Mouse (Mus musculus) kidney, postnatal 14 days (tissue): ENCODE measurements around the gene Rbfox1.
A peak's percentile ranks its signal among the peaks of the same experiment; 100 is the strongest.

Experiments used
- DNase-seq: peaks from one replicate; pipeline ENCODE4 v3.0.0; 2022; ENCODE audit warnings: mixed read lengths

Gene Rbfox1

DNA sequence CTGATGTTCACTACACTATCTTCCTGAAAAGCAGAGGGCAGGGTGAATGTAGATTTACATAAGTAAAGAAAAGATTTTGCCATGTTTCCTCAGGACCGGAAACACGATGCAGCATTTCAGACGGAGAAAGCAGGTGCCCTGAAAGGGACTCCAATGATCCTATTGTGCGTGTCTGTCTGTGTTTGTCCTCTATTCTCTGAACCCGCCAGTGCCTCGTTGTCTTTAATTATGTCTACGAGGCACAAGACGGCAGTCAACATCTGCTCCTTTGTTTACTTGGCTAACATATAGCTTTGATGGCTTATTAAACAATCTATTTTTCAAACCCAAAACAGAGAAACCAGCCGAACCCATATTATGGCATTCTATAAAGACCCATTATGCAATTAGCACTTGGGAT lies 1167.3 kb downstream of the Rbfox1 start:
- no peak for DNase-seq

DNA sequence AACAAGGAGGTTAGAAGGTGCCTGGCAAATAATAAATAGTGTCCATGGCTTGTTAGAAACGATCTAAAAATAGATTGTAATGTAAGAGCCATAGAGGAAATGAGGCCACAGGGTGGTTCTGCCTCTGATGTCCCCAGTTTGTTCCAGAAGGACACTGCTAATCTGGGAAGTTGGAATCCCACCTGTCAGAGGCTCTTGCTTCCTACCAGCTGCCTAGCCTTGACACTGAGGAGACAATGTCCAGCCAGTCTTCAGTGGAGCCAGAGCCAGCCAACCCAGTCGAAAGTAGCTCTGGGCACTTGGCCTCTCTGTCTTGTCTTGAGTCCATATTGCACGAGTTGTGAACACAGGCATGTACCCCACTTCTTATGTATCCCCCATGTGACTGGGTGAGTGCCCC lies 1172.6 kb downstream of the Rbfox1 start:
- no peak for DNase-seq

DNA sequence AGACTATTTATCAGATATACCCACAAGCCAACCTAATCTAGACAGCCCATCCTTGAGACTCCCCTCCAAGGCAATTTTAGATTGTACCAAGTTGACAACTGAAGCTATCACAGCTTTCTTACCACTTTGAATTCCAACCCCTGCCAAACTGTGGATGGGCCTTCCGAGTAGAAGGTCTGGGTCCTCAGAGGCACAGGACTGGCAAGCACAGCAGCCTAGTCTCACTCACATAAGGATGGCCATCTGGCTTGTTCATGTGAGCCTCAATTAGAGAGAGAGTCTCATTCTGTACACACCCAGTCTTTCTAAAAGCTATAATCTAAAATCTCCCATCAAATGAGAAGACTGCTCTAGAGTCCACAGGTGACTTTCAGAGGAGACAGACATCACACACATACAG lies 1173.4 kb downstream of the Rbfox1 start:
- no peak for DNase-seq

DNA sequence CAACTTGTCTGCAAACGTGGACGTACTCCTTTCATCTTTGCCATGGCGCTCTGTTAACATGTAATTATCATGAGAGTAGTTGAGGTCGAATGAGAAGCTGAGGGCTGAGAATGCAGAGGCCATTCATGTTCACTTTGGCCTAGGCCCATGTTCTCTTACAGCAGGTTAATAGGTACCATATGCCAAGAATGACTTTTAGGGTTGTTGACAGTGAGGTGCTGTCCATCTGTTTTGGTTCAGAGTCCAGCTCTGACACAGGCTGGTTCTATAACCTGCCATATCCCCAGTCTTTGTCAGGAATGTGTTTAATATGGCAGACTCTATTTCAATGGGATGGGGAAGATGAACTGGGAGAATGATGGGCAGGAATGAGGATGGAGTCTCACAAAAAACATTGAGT lies 1174.4 kb downstream of the Rbfox1 start:
- no peak for DNase-seq

DNA sequence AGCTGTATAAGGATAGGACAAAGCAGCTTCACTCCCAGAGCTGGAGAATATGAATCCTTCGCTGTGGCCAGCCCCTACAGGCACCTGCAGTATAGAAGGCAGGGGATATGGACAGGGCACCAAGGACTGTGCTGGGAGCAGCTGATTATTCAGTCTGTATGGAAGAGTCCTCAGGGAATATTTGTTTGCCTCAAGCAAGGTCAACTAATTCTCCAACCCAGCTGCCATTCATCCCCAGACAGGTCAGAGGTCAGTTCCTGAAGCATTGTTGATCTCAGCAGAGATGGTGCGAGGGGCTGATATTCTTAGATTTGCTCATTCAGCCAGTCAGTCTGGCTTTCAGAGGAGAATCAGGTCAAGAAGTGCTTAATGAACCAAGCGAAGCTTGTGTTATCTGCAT lies 1175.7 kb downstream of the Rbfox1 start:
- no peak for DNase-seq

DNA sequence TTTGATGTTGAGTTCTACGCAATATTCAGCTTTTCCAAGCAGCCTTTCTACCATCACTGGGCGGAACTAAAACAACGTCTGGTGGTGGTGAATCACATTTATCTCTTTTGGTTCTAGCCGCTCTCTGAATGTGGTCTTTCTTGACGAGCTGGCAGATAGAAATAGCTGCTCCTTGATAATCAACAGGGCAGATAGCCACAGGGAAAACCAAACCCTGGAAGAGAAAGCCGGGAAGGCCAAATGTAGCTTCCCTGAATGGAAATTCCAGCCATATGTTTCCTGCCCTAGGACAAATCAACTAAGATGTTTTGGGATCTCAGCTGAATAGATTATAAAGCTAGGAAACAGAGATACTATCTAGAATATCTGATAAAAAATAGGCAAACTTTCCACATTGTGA lies 1177.4 kb downstream of the Rbfox1 start:
- DNase-seq: no peak

DNA sequence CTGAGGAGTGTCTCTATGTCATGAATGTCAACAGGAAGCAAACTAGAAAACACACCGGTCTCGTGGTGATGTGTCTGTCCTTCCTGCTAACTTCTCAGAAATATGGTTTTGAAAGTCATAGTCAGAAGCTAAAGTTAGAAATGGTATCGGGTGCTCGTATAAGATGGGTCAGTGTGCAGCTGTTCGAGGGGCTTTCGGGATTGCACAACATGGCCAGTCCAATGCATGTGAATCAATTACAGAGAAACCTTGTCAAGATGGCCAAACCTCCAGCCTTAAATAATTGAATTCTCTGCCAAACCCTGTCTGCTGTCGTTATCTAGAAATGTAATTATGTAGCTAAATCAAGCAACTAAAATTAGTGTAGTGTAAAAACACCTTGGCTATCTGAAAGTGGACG lies 1182.0 kb downstream of the Rbfox1 start:
- DNase-seq: no peak

DNA sequence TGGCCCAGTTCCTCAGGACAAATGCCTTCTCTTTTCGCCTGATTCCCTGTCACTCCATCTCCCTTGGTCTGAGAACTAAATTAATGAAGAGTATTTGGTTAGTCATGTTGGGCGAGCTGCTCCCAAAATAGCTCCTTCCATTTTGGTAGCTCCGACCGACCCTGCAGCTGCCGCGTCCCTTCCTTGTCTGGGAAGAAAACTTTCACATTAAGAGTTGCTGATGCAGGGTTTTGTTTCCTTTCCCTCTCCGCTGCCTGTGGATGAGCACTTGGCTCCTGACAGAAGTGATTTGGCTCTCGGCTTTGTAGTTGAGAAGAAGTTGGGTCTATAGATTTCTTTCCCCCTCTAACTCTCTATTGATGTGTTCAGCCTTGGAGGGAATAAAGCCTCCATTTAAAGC lies 1184.4 kb downstream of the Rbfox1 start:
- DNase-seq: no peak

DNA sequence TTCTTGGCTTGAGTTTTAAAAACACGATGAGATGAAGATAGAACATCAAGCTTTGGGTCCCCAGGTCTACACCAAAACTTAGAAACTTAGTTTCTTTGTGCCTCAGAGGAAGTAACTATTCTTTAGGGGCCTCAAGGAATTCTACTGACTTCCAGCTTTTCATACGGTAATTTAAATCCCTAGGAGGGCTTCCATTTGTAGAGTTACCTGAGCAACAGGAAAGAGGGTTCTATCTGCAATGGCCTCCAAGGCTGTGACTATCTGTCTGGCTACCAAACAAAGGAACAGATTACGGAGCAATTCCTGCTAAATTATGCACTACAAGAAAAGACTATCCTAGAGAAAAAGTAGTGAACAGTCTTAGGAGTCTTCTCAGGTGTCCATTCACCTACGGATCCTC lies 1189.6 kb downstream of the Rbfox1 start:
- no peak for DNase-seq

DNA sequence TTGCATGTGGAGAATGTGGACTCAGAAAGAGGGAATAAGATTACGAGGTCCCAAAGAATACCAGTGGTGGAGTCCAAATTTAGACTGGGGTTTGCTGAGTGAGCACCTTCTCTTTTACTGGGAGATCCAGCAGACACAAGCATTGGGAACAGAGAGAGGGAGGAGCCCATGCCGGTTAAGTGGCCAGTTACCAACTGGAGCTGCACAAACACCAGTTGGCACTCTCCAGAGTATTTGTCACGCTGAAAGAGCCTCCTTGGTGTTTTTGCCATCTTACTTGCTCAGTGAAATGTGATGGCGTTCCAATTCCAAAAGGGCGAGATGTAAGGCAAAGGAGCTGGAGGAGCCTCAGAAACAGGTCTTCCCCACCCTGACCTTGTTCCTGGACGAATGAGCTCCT lies 1190.6 kb downstream of the Rbfox1 start:
- no peak for DNase-seq

DNA sequence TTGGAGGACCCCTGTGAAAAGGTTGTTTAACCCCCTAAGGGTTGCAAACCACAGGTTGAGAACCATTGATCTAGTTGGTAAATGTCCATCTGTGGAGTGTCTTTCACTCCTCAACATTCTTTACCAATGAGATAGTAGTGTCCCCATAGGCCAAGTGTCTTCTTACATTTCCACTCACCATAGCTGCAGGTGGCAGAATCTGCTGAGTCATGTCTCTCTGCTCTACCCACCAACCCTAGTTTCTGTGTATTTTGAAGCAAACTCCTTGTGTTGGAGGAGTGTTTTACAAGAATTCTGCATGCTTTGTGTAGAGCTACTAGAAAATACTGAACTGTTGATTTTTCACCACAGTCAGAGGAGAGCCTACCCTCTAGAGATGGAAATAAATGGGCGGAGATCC lies 1191.2 kb downstream of the Rbfox1 start:
- DNase-seq: no peak

DNA sequence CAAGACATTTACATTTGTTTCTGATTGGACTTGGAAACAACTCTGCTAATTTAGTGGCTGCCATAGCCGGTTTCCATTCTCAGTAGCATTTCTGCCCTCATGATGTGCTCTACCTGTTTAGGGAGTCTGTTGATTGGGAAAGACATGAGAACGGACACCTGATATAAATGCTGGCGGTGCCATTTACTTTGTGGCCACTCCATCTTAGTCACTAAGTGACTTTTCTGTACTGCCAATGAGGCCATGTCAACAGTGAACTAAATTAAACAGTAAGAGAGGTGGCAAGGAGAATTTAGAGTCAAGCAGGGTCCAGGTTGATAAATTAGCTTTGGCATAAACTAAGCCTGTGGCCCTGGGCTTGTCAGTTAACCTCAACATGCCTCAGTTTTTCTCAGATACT lies 1191.6 kb downstream of the Rbfox1 start:
- no peak for DNase-seq

DNA sequence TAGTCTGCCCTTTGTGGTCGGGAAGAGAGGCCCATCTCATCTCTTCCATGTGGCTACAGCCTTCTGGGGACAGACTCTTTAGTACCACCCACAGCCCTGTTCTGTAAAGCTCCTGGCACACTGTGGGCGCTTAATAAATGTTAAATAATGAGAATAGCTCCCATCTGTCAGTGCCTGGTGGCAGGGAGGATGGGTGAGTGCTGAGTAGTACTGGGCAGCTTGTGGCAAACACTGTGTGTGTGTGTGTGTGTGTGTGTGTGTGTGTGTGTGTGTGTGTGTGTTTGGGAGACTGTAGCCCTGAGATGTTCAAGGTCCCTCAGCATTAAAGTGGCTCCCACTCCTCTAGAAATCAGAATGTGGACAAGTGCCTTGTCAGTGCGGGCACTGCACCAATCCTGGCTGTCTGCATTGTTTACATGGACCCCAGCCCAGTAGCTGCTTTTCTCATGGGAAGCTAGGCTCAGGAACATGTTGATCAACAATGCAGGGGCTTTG lies 1196.0 kb downstream of the Rbfox1 start:
- DNase-seq: peak; percentile 15

DNA sequence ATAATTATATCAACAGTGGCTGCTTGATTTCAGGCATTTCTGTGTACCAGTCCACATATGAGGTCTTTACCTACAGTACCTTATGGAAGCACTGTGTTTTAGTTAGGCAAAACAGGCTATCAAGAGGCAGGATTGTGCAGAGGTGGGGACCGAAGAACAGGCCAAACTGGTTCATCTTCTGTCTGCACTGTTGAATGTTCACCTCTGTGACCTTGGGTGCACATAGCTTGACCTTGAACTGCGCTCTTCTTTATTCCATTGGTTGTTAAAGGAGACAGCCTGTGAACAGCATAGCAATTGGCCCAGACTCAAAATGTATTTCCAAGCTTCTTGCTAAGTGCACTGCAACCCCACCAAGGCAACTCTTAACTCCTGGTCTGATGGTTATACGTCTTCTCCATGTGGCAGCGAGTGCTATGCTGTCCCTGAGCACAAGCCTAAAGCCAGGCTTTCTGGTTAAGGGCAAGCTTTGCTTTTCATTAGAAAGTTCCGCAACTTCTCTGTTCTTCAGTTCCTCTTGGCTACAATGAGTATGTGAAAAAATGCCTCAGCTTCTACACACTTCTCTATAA lies 1196.6 kb downstream of the Rbfox1 start:
- no peak for DNase-seq

DNA sequence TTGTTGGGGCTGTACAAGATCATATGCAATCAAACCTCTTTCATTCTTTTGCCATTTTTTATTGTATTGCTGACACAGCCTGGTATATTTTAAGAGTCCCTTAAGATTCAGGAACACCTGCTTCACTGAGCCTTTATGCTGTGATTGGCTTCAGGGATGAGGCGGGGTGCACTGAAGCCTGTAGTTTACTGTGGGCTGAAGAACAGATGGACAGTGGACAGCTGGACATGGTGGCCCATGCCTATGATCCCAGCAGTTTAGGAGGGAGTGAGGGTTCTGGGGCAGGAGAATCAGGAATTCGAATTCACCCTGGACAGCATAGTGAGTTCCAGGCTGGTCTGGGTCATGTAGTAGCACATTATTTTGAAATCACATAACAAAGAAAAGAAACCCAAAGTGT lies 1198.8 kb downstream of the Rbfox1 start:
- no peak for DNase-seq

DNA sequence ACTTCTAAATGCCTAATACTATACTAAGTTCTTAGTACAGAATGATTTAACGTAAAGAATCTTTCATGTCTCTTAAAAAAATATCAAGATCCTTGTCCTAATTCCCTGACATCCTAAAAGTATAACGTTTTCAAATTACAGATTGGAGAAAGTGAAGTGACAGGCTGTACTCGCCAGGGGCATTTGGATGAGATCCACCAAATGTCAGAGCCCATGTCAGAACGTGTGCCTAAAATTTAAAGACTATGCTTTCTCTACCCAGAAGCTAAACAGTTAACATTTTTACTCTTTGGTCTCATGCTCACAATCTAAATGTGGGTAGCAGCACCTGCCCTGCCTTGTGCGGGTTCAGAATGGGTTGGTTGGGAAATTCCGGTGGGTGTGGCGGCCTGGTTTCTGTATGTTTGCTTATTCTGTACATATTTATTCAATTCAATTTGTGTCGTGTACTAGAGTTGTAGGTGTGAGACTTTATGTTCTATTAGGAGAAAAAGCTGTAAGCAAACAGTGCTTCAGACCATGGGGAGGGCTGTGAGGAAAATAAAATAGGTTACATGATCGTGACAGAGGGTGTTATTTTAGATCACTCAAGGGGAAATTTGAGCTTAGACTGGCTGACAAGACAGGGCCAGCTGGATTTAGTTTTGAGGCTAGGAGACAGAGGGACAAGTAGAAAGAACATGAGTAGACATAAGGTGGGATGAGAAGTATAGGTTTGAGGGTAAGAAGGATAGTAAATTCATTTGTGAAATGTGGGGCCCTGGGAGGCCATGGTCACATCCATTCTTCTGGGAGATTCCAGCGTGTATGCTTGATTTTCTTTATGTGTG lies 1203.7 kb downstream of the Rbfox1 start:
- DNase-seq: no peak

DNA sequence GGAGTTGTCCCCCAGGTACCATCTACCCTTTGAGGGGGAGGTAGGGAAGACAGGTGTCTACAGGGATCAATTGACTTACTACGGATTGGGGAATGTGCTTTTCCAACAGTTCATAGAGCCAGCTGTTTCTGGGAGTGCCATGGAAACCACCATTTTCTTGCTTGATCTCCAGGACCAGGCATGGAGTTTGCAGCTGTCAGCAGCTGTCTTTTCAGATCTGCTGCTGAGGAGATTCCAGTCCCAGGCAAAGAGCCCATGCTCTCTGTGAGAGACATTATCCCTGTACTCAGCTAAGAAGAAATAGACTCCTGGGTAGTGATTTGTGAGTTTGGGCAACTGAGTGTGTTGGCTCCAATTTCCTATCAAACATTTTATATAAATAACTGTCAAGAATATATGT lies 1204.3 kb downstream of the Rbfox1 start:
- no peak for DNase-seq

DNA sequence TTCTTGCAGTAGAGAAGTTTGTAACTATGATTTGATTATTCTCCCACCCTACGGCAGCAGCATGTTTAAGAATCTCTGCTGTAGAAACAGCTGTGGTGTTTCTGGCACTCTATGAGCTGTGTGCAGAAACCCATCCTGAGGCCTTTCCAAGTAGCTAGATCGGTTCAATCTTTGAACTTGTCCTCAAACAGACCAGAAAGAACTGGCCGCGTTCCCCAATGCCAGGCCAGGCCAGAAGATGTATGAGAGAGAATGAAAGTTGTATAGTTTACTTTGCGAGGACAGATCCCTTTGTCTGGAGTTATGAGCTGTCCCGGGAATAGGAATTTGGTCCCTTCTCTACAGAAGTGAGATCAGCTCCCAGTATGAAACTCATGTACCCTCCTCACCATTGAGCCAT lies 1205.0 kb downstream of the Rbfox1 start:
- no peak for DNase-seq

DNA sequence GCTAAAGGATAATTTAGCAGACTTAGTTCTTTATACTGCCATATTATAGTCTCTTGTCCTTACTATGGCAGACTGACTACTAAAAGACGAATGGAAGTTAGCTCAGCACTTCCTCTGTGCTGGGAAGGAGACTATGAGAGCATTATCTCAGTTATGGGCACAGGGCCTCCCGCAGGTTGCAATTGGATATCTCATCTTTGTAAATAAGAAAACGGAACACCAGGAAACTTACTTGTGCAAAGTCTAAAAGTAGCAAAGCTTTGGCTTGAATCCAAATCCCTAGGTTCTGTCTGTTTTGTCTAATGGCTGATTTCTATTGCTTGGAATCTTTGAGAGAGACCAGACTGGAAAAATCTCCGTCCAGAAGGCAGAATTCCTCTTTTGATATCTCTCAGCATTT lies 1207.7 kb downstream of the Rbfox1 start:
- DNase-seq: no peak

DNA sequence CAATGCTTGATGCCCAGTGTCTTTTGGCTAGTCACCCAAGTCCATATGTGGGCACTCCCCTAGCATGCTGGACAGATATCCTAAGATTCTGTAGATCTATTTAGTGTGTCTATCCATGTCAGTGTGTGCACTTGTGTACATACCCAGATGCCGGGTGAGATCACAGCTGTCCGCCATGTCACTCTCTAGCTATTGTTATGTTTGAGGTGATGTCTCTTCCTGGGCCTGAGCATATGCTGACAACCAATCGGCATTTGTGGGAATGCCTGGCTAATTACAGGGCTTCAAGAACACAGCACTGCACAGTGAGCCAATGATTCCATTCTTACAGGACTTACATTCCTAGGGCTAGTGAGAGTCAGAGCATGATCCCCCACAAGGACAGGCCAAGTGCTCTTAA lies 1208.5 kb downstream of the Rbfox1 start:
- no peak for DNase-seq

DNA sequence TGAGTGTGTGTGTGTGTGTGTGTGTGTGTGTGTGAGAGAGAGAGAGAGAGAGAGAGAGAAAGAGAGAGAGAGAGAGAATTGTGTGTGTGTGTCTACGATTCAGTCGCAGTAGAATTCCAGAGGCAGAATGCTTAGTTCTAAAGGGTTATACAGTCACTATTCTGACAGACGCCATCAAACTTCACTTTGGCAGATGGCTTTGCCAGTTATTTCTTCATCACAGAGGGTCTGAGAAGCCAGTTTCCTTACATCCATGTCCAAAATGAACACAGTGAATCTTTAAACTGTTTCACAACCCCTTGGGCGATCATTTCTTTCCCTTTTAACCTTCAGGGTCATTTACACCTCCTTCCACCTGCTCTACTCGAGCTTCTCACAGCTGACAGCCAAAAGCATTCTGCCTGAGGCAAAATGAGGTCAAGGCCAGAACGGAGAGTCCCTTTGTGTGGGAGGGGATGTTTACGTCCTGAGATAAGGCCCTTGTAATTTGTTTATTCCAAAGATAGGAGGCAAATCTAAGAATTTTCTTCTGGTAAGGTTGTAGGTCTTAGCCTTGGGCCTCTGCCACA lies 1209.1 kb downstream of the Rbfox1 start:
- DNase-seq: no peak

DNA sequence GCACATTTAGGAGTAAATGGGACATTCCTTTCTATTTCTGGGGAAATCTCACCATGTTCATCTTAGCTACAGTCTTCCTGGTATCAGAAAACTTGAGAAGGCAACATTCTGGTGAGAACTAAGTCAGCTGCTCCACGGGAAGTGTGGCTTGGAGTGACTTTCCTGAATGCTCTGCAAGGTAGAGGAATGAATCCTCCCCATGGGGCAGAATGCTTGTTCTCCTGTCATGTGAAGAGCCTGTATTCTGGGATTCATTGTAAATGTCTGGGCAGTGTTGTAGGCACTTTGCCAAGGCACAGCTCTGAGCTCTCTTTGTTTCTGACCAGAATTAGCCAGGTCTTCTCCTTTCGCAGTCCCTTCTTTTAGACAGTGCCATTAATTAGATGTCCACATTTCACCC lies 1211.9 kb downstream of the Rbfox1 start:
- DNase-seq: no peak

DNA sequence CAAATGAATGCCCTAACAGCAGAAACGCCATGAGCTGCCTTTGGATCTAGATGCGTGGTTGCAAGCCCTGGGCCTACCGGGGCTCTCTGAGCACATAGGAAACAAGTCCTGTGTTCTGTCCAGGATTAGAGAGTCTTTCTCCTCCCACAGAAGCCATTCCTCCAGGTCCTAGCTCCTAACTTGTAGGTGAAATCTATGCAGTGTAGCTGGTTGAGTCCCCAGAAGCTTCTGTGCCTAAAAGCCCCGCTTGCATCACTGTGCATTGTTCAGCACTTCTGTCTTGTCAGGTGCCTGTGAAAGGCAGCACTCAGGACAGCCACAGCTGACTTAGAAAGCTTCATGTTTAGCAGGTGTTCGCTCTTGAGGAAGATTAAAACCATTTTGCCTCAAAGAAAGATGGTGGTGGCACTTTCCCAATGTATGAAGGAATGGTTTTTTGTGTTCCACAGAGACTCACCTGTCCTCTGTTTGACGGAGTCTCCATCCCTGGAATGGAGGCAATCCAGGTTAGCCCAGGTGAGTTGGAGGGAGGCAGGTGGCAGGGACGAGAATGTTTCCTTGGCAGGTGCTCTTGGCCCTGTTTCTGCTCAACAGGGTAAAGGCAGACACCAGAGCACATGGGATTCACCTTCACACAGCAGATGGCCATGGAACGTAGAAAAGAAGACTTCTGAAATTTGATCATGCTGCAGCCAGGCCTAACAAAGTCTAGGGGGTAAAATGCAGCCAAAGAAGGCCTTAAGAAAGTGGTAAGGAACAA lies 1213.0 kb downstream of the Rbfox1 start:
- no peak for DNase-seq
